Mouse (Mus musculus) heart, postnatal 14 days (tissue): ENCODE measurements around the gene Entpd7. TPM values are rescaled to one million over a fixed set of nuclear protein-coding genes. Genes with fewer than 3 reads are reported as not detected.
A peak's percentile ranks its signal among the peaks of the same experiment; 100 is the strongest.

ENCODE experiments used
- DNase-seq, 2 experiments: peaks; one replicate each; pipeline ENCODE4 v3.0.0; 2021 to 2022
- intact Hi-C: fragments of 180-260 bp; cut with DNase I; formaldehyde crosslinking; loops from one replicate; pipeline ENCODE4 v1.15.1; 2025
- long read RNA-seq, 2 experiments: library from polyadenylated mRNA; stranded (forward); transcript quantifications; one replicate each; pipeline ENCODE4 v2.0.0; 2021
- total RNA-seq, 2 experiments: library from RNA; stranded (reverse); gene quantifications; 2 replicates each; pipeline ENCODE4 v1.2.3; 2021

Entpd7 gene
- 1 to 10 TPM; 4.6 to 4.8 TPM for total RNA-seq
- long read RNA-seq, experiment 1, partial matches to known transcripts: 0 of 2 reads
- long read RNA-seq, experiment 1, other reads (novel, unspliced or antisense): 2 of 2 reads
- long read RNA-seq, experiment 2, full-length matches to known transcripts: 1 of 1 reads
- long read RNA-seq, experiment 2, partial matches to known transcripts: 0 of 1 reads
- long read RNA-seq, experiment 2, other reads (novel, unspliced or antisense): 0 of 1 reads

DNA sequence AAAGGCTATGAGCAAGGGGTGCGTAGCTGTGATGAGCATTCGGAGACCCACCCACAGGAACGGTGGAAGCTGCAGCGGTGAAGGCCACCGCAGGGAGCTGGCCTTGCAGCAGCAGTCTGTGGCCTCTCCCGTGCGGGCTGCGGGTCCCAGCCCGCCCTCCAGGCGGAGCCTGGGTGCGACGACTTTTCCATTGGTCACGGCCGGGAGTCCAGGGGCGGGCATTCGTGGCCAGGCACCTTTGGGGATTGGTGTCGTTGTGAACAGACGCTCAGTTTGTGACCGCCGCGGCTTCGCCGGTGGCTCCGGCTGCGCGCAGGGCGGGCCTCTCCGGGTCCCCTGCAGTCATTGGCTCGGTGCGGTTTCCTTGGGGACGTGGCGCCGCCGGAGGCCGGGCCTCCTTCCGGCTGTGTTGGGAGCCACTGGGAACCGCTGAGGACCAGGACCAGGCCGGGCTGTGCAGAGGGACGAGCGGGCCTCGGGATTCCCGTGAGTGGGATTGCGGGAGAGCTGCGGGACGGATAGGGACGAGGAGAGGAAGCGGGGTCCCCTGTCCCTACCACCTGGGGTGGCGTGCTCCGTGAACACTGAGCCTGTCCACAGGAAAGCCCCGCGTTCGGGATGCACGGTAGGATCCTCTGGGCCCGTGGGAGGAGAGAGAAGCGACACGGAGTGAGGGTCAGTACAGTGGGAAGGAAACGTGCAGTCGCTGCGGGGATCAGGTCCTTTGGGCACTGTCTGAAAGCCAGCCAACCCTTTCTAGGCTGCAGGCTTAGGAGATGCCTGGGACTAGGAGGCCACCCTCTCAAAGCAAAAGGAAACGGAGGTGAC is at the start of gene Entpd7:
TSS of gene Entpd7 (plus strand) at position 254 of the 828 bp plus-strand sequence.
- DNase-seq: peak; percentile 97
- intact Hi-C loops: loop anchor here (2.0 to 5.0 kb wide), 2 partner anchors 15 to 63 kb away; partner anchors contain the start of genes Cox15, Cutc and Slc25a28

DNA sequence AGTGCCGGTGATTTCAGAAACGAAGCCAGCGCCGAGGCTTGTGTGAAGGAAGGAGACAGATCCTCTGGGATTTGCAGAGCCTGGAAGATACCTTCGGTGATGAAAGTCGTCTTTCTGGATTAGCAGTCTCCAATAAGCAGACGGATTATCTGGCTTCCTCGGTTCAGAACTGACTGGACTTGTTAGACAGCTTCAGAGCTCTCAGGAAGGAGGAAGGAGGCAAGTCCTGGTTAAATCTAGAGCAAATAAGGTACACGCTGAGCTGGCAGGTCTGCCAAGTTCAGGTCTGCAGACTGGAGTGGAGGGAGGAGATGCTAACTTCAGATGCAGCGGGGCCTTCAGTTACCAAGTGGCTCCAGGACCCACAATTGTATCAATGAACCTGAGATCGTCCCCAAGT is 47.6 kb upstream of the Entpd7 start:
- intact Hi-C loops: no loop called here
- DNase-seq: no peak

DNA sequence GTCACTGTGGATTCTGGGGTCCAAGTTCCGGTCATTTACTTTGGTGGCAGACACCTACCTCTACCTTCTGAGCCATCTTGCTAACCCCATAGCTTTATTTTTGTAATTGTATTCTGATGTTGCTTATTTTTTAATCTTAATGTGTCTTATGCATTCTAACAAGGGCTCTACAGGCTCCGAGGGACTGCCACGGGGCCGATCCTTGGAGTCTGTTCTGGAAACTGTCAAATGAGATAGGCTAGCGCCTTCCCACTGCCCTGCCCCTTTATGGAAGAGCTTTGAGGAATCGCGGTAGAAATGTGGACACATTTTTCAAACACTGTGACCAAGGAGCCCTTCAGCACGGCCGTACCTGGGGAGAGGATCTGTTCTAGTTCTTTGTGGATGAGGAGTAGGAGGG is 46.6 kb upstream of the Entpd7 start:
- intact Hi-C loops: no loop called here
- no peak for DNase-seq

DNA sequence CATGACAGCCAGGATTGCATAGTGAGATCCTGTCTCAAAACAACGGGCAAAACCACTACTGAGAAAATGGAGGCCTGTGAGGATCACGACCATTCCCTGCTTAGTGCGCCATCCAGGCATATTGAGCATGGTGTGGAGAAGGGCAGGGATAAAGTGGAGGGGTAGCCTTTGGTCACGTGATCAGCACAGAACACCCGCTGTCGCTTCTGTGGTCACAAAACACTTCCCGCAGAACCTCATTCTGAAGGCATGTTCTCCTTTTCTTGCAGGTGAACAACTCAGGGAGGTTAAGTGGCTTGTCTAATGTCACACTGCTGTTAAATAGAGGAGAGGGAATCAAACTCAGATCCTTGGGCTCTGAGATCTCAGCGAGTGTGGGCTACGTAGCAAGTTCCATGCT is 44.0 kb upstream of the Entpd7 start:
- intact Hi-C loops: no loop called here
- DNase-seq: no peak

DNA sequence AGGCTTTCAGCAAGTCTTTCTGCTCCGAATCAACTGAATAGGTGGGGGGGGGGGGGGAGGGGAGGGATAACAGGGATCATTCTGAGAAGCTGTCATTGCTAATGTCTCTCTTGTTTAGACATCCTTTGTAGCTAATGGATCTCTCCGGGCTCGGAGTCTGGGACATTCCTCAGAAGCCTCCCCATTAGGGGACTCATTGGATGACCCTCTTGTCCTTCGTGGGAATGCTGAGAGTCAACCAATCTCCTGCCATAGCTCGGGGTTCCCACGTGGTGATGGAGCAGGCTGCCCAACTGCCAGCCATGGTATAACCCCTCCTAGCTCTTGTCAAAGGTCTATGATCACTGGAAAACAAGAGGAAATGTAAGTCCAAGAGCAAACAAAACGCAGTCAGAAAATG is 42.6 kb upstream of the Entpd7 start:
- intact Hi-C loops: no loop called here
- no peak for DNase-seq

DNA sequence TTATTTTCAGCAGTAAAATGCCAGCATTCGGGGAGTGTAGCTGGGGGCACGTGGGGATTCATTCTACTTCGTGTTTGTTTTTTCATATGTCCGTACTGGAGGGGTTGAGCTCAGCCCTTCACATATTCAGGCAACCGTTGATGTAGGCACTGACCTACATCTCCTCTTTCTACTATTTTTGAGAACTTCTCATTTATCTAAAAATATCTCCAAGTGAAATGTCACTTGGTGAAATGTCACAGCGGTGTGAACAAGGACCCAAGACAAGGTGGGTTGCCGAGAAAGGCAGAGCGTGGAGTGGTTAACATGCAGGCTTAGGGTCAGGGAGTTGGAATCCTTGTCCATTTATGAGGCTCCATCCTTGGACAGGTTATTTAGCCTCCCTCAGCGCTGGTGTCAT is 42.2 kb upstream of the Entpd7 start:
- no peak for DNase-seq
- intact Hi-C loops: no loop called here

DNA sequence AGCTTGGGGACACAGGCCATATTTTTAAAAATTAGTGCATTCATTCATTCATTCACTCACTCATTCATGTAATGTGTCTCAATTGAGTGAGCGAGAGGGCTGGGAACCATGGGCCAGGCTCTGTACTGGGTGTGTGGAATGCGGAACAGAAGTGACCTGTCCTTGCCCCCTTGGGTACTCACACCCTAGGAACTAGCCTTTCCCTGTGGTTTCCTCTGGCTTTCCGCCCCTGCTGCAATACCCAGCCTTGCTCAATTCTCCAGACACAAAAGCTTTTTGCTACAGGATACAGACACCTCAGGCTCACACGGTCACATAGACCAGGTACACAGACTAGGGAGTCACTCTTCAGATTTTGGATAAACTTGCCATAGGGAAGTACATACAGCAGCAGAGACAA is 41.1 kb upstream of the Entpd7 start:
- no peak for DNase-seq
- intact Hi-C loops: no loop called here

DNA sequence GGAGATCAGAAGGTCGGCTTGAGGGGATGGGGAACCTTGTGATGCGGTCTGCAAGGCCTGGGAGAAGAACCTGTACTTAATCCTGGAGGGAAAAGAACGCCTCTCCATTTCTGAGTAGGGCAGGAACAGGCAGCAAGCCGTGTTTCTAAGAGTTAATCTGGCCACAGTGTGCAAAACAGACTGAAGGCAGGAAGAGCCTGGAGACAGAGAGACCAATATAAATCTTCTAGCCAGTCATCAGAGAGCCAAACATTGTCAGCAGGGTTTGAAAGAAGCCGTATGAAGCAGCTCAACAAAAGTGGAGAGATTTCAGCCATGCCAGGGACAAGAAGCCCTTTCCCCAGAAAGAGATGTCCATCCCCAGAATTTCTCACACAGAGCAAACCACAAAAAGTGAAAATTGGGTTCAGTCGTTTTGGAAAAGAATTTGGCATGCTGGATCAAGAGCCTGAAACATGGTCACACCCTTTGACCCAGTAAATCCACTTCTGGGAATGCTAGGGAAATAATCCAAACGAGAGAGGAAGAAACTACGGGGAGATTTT is 38.2 kb upstream of the Entpd7 start:
- intact Hi-C loops: no loop called here

DNA sequence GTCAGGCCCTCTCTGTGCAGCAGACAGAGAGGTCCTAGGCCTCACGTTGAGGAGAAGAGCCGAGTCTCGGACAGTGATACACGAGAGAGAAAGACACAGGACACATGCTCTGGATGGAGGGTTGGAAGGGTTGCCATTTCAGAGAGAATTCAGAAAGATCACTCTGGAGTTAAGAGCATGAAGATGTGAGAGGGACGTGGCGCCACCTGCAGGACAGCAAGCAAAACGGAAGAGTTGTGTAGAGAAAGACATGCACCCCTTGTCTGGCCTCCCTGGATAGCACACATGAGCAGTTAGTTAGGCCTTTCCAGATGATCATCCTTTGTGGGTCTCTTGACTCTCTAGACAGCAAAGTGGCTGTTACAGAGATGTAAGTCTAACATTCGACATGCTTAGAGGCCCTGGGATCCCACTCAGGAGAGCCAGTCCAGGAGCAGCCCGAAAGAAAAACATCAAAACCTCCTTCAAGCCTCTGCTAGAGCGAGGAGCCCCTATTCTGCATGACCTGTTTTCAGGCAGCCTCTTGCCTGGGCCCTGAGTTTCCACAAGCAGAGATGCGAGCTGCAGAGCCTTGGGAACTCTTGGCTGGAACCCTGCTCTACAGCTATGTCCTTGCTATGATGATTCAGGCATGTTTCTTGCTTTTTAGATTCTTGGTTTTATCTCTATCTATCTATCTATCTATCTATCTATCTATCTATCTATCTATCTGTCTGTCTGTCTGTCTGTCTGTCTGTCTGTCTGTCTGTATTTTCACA is 33.6 kb upstream of the Entpd7 start:
- intact Hi-C loops: loop anchor here (1.0 to 5.0 kb wide), 2 partner anchors 25 to 124 kb away; no protein-coding TSS in a partner anchor
- peak; percentile 65 to 74 for DNase-seq

More for the DNA sequence above, 38.2 kb upstream of the Entpd7 start:
- DNase-seq: no peak

DNA sequence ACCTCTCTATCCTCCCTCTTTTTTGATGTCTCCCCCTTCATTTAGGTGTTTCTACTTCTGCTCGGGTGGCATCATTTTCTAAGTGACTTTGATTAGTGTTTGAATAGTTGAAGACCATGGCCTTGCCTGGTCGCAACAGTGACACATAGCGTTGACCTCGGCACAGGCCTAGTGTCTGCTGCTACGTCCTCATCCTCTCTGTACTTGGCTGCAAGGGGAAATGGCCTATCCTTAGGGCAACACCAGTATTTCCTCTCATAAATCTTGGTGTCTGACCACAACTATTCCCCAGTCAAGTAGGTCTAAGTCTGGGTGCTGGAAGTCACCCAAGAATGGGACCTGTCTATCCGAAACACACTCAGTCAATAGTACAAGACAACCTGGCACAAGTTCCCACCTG is 29.8 kb upstream of the Entpd7 start:
- intact Hi-C loops: loop anchor here (5.0 kb wide), 1 partner anchor 127 kb away; no protein-coding TSS in a partner anchor
- DNase-seq: no peak

DNA sequence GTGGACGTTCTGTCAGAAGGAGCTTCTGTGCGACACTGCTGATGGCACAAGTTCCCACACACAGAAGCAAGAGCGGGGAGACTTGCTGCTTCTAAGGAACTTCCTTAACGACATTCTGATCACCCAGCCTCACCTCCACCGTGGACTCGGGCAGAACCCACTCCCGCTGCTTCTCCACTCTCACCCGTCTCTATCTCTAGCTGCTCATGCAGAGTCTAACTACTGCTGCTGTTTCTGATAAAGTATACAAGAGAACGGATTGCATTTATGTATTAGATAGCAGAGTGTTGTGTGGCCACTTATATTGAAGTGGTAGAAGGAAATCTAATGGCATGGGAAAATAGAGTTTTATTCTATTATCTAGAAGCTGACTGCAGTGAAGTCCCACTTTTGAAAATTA is 28.7 kb upstream of the Entpd7 start:
- DNase-seq: no peak
- intact Hi-C loops: no loop called here

DNA sequence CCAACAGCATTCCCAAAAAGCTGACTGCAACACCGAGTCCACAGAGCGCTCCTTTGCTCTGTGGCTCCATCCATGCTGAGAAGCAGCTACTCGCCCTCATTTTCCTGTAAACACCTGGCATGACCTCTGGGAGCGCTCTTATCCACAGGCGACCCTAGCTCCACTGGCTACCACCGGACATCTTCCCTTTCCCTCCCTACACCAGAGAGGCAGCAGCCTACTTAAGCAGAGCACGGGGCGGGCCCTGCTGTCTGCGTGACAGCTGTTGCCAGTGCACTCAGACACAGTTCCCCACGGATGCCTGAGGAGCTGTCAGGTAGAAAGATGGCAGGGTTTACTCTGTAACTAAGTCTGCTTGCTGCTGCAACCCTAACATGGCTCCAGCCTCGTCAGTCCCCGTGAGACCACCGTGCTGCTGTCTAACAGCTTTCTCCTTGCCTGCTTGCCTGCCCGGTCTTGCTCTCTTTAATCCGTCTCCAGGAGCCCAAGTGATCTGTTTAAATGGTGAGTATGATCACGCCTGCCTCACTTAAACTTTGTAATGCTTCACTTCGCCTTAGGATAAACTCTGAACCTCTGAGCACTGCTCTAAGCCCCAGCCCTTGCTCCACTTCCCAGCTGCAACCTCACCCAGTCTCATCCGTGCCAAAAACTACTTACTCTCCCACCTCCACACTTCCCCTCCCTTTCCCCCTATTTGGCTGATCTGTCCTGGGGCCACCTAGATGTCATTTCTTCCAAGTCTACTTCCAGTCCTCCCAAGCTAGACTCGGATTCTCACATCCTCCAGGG is 27.1 kb upstream of the Entpd7 start:
- intact Hi-C loops: no loop called here
- DNase-seq: peak; percentile 21 to 31

DNA sequence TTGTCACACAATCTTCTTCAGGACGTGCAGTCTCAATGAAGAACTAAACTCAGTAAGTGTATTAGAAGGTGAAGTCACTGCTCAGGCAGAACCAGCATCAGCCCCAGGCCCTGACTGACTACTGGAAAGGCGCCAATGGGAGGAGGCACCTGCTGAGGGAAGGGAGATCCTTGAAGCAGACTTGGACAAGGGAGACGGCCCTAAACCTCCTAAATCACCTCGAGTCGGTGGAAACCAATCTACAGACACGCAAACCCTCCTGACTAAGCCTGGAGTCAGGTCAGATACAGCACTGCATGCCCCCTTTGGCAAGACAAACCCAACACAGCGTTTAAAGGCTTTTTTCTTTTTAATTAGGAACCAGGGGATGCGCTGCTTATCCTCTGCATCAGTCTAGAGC is 26.0 kb upstream of the Entpd7 start:
- intact Hi-C loops: no loop called here
- DNase-seq: no peak

DNA sequence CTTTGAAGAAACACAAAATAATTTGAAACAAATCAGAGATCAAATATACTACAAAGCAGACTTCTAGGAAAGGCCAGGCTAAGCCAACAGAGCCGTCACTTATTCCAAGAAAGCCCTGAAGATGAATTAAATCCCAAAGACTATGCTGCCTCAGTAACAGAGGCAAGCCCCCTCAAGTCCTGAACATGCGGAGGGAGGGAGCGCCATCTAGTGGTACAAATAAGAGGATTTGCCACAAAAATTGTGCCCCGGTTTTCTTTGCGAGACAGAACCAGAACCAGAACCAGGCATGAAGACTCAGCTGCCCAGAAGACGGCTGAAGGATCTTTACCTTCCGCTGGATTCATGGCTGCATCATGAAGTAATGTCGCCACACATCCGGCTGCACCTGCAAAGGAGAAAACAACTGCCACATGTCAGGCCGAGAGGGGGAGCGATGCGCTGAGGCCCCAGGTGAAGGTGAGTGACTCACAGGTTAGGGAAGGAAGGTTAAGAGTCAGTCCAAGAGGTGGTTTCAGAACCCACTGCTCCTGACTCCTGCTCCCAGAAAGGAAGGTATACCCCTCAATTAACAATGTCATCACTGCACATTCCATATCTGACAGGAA is 23.9 kb upstream of the Entpd7 start:
- DNase-seq: peak; percentile 39 to 60
- intact Hi-C loops: loop anchor here (2.0 kb wide), 2 partner anchors 35 to 95 kb away; no protein-coding TSS in a partner anchor

DNA sequence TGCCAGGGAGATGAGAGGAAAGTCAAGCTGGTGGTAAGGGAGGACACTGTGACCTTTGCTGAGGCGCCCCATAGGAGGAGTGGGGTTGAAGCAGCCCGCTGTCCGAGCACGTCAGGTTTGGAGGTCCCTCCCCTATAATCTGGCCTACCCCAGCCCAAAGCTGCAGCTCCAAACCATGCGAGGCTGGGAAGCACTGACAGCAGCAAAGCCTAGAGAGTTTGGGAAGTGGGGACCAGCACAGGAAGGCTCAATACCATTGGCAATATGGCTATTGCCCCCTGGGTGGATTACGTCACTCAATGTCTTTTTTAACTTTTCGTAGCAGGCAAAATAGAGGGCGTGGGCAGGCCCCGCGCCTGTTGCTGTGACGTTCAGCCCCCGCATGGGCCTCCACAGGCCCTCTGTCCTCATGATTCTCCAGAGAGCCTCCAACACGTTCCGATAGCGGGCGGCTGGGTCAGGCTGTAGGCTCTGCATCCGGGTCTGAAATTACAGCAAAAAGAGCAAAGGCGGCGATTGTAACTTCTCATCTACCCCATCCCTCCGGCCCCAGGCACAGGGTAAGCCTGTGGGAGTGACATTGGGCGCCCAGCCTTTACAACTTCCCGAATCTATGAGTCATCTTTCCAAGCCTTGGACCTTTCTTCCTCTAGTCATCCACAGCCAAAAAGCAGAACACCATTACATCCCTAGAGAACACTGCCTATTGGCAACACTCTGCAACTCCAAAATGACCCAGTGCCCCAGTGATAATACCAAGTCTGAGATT is 22.6 kb upstream of the Entpd7 start:
- DNase-seq: peak; percentile 28 to 29
- intact Hi-C loops: no loop called here

DNA sequence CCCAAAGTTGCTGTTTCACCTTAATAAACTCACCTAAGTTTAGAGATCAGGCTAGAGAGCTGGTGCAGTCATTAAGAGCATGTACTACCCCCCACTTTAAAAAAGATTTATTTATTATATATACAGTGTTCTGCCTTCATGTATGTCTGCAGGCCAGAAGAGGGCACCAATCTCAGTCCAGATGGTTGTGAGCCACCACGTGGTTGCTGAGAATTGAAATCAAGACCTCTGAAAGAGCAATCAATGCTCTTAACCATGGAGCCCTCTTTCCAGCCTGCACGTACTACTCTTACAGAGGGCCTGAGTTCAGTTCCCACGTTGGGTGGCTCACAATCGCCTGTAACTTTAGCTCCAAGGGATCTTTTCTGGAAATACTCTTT is 22.1 kb upstream of the Entpd7 start:
- intact Hi-C loops: no loop called here
- DNase-seq: no peak

DNA sequence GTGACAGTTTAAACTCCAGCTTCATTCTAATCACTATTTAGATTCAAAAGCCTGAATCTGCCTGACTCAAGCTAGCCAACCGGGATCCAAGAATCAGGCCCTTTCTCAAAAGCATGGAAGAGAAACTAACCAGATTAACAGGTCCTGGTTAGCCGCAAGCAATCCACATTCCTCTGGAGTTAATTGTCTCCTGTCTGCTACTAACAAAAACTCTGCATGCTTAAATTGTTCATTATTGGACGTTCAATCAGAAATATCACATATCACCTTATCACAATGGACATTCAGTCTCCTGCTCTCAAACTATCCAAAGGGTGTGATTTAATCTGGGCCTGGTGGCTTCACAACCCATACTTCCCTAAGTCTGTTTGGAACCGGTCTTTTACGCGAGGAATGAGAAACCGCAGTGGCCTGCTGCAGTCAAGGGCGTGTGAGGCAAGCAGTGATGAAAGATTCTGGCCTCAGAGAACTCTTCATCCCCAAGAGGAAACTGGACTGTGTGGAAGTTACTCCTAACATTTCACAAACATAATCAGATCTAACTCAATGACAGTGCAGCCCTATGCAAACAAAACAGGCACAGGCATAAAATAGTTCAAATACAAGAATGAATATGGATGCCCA is 20.2 kb upstream of the Entpd7 start:
- DNase-seq: peak in 1 of 2 experiments; percentile 23
- intact Hi-C loops: no loop called here

DNA sequence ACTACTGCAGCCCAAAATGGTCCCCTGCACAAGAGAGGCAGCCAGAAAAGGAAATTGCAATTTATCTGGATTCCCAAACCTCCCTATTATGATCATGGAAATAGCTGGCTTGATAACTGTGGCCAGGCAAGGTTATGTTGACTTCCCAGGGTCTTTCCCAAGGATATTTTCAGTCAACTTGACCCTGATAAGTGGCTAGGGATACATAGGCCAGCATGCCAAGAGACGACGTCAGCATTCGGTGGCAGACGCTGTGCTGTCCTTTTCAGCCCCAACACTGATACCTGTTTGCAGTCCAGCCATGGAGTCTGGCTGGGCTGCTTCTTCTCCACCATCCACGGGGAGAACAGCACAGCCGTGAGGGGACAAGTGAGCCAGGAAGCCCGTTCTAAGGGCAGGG is 18.4 kb upstream of the Entpd7 start:
- intact Hi-C loops: no loop called here
- DNase-seq: no peak
